Mouse (Mus musculus) stomach, embryonic 16.5 days (tissue): ENCODE measurements around the gene Vmn1r17. TPM values are rescaled to one million over a fixed set of nuclear protein-coding genes. Genes with fewer than 3 reads are reported as not detected.

ENCODE experiments used
- polyA plus RNA-seq: library from polyadenylated mRNA; unstranded; fragments of >200 nt; fragmentation: Nextera tagmentation; extraction: Ambion mirVana; gene quantifications from 2 replicates; pipeline ENCODE4 v1.2.1, GENCODE M21; 2015

Gene Vmn1r17
- polyA plus RNA-seq, 1 experiment from 2014 or later: not detected

Other genes starting within 250 kb of the Vmn1r17 start
- not detected in 2 replicates for gene Vmn1r11, start 230.3 kb downstream of the Vmn1r17 start, polyA plus RNA-seq
- not detected in 2 replicates for gene Vmn1r12, start 206.8 kb downstream of the Vmn1r17 start, polyA plus RNA-seq
- not detected in 2 replicates for gene Vmn1r13, start 160.4 kb downstream of the Vmn1r17 start, polyA plus RNA-seq
- not detected in 2 replicates for gene Vmn1r14, start 132.0 kb downstream of the Vmn1r17 start, polyA plus RNA-seq
- gene Vmn1r15, start 105.8 kb downstream of the Vmn1r17 start, polyA plus RNA-seq: not detected in 2 replicates
- gene Vmn1r16, start 34.2 kb downstream of the Vmn1r17 start, polyA plus RNA-seq: not detected in 2 replicates
- not detected in 2 replicates for gene Vmn1r18, start 32.1 kb upstream of the Vmn1r17 start, polyA plus RNA-seq
- gene Vmn1r19, start 40.1 kb upstream of the Vmn1r17 start, polyA plus RNA-seq: not detected in 2 replicates
- 0.04 TPM in 1 of 2 replicates, not detected in the other for gene Vmn1r20, start 65.2 kb upstream of the Vmn1r17 start, polyA plus RNA-seq
- 5.3 and 5.4 TPM in 2 replicates for gene Ppm1k, start 171.7 kb upstream of the Vmn1r17 start, polyA plus RNA-seq
- 1.7 and 3.0 TPM in 2 replicates for gene Herc6, start 217.3 kb upstream of the Vmn1r17 start, polyA plus RNA-seq